Mouse (Mus musculus) lung, postnatal 4 days (tissue): Measurements from ENCODE around the gene Cpe.

ENCODE experiments used
- DNase-seq, 2 experiments: peaks; one replicate each; pipeline ENCODE4 v3.0.0; 2021

Cpe gene

GRCm38 (mm10) chr8:64629034-64629760 lies 63.7 kb downstream of the Cpe start:
- DNase-seq = no peak

GRCm38 (mm10) chr8:64628039-64628438 lies 64.8 kb downstream of the Cpe start:
- DNase-seq = no peak

- DNase-seq = no peak
Measured at GRCm38 (mm10) chr8:64624603-64625037, 68.2 kb downstream of the Cpe start.

- no peak for DNase-seq
Measured at GRCm38 (mm10) chr8:64620365-64621150, 72.3 kb downstream of the Cpe start.

- DNase-seq = no peak
Measured at GRCm38 (mm10) chr8:64619661-64620060, 73.2 kb downstream of the Cpe start.

GRCm38 (mm10) chr8:64618618-64619017 lies 74.2 kb downstream of the Cpe start:
- peak in 1 of 2 experiments; percentile 47 for DNase-seq

GRCm38 (mm10) chr8:64616566-64616965 lies 76.3 kb downstream of the Cpe start:
- no peak for DNase-seq

GRCm38 (mm10) chr8:64615459-64615858 lies 77.4 kb downstream of the Cpe start:
- DNase-seq = no peak

GRCm38 (mm10) chr8:64613663-64614062 lies 79.2 kb downstream of the Cpe start:
- DNase-seq = no peak

- no peak for DNase-seq
Measured at GRCm38 (mm10) chr8:64611210-64611974, 81.5 kb downstream of the Cpe start.

GRCm38 (mm10) chr8:64608931-64609330 lies 83.9 kb downstream of the Cpe start:
- DNase-seq = no peak

- DNase-seq = no peak
Measured at GRCm38 (mm10) chr8:64606015-64606414, 86.8 kb downstream of the Cpe start.

- no peak for DNase-seq
Measured at GRCm38 (mm10) chr8:64598206-64598605, 94.6 kb downstream of the Cpe start.

GRCm38 (mm10) chr8:64597042-64597970 lies 95.5 kb downstream of the Cpe start:
- DNase-seq = peak; percentile 43 to 68

GRCm38 (mm10) chr8:64596396-64596795 lies 96.5 kb downstream of the Cpe start:
- DNase-seq = no peak

GRCm38 (mm10) chr8:64590456-64590855 lies 102.4 kb downstream of the Cpe start:
- DNase-seq = no peak

- DNase-seq = no peak
Measured at GRCm38 (mm10) chr8:64582887-64583286, 110.0 kb downstream of the Cpe start.

GRCm38 (mm10) chr8:64578221-64578620 lies 114.6 kb downstream of the Cpe start:
- DNase-seq = no peak

- peak; percentile 7 to 44 for DNase-seq
Measured at GRCm38 (mm10) chr8:64575001-64575400, 117.9 kb downstream of the Cpe start.

GRCm38 (mm10) chr8:64548054-64548850 lies 144.6 kb downstream of the Cpe start:
- peak in 1 of 2 experiments; percentile 20 for DNase-seq

- DNase-seq = no peak
Measured at GRCm38 (mm10) chr8:64543441-64543840, 149.4 kb downstream of the Cpe start.
